Mouse (Mus musculus) E14TG2a.4 (cell line): Measurements from ENCODE around the gene Epha4.

Experiments used
- H3K27me3 ChIP-seq: 2 replicates; pipeline ENCODE4 v1.6.1; 2014; ENCODE audit warnings: low read length, control low read depth; ENCODE audit not compliant: insufficient read depth
- H3K36me3 ChIP-seq: 2 replicates; pipeline ENCODE4 v1.6.1; 2014; ENCODE audit warnings: low read length, control low read depth; ENCODE audit not compliant: insufficient read depth
- H3K4me1 ChIP-seq: replicated peaks from 2 replicates; pipeline ENCODE4 v1.6.1; 2014; ENCODE audit warnings: low read depth, low read length, control low read depth
- H3K4me3 ChIP-seq: replicated peaks from 2 replicates; pipeline ENCODE4 v1.5.1; 2014; ENCODE audit warnings: mild to moderate bottlenecking, low read length
- H3K9me3 ChIP-seq: 2 replicates; pipeline ENCODE4 v1.6.1; 2014; ENCODE audit warnings: low read length, control low read depth
- CTCF ChIP-seq: conservative IDR thresholded peaks from 2 replicates; pipeline ENCODE4 v1.5.1; 2014; ENCODE audit warnings: low read length
- NANOG ChIP-seq: IDR thresholded peaks from 2 replicates; pipeline ENCODE4 v1.6.1; 2014; ENCODE audit warnings: borderline replicate concordance, low read length, mixed read lengths
- POU5F1 ChIP-seq: IDR thresholded peaks from 2 replicates; pipeline ENCODE4 v1.6.1; 2014; ENCODE audit warnings: low read length, borderline replicate concordance

Gene Epha4

DNA sequence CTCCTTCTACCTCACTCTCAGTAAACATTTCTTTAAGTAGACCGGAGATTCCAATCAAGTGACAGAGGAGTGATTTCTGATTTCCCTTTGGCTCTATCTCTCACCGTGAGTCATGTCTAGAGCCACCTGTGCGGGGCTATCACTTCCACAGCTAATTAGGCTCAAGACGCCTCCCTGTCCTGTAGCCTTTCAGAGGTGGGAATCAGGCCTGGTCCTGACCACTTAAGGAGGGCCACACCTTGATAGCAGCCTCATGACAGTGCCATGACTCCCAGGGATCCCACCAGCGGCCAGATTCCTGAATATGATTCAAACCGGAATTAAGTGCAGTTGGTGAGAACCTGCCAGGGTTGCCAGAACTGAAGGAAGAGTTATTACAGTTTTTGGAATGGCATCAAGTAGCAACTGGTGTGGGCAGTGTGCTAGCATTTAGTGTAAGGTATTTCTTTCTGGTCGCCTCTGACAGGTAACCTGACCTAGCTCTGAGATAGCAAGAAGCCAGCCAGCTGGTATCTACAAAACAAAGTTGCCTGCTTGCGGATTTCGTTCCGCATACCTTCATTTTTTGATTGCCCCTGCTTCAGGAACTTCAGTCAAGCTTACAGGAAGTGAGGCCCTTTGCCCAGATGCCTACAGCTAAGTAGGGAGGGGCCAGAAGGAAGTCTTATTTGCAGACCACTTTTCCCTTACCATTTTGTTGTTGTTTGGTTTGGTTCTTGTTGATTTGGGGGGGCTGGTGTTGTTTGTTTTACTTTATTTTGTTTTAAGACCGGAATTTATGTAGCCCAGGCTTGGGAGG is 53.9 kb downstream of the Epha4 start:
- Histone ChIP-seq H3K9me3 (no peaks in the 10 kb centered on the region), H3K4me1 (peaks cover 99% of the 10 kb centered on the region), H3K36me3 (peaks cover 18% of the 10 kb centered on the region), H3K4me3 (peak overlapping the region; percentile 20; the same call in 1 of the 2 replicates), H3K27me3 (no peaks in the 10 kb centered on the region)
- TF ChIP-seq NANOG: no peak
- no peak for TF ChIP-seq POU5F1
- no peak for TF ChIP-seq CTCF

DNA sequence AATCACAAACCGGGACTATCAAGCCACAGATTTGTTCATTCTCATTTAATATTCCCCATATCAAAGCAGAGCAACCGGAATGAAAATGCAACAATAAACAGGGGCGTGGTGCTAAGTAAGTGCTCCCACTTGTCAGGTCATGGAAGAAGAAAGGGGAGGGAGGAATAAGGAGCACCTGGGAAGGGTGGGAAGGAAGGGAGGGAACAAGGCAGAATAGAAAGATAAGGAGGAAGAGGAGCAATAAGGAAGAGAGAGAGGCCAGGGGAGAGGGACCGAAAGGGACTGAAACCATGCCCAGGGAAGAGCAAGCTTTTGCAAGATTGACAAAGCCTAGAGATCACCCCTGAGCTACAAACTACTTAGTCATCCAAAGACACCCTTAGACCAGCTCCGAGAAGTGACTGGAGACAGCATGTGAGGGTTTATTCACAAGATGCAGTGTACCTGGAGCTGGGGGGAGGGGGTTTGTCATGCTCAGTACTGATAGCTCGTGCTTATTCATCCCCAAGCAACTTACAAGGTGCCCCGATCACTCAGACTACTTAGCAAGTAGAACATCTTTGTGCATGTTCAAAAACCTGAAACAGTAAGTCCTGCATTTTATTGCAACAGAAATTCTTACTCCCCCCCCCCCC is 56.0 kb downstream of the Epha4 start:
- Histone ChIP-seq H3K36me3 (peaks cover 12% of the 10 kb centered on the region), H3K4me1 (peaks cover 99% of the 10 kb centered on the region), H3K9me3 (no peaks in the 10 kb centered on the region), H3K27me3 (no peaks in the 10 kb centered on the region), H3K4me3 (0 out of 2 replicates have a peak overlapping the region, but pooled peaks have one; percentile 7)
- TF ChIP-seq NANOG (no peak), POU5F1 (no peak), CTCF (no peak)

DNA sequence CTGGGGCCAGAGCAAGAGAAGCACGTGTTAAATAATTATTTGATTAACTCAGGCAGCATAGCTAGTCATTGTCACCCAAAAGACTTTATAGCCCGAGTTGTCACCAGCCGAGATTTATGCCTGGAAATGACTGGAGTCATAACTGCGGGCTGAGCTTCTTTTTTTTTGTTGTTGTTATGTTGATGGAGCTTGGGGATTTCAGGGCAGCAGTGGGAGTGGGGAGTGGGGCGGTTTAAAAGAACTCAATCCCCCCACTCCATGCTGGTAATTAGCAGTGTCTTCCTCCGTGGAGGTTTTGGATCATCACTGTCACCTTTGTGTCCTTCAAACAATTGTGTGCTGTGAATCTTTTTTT is 57.5 kb downstream of the Epha4 start:
- Histone ChIP-seq H3K4me3 (peak overlapping the region; percentile 37; the same call in 1 of the 2 replicates), H3K36me3 (peaks cover 14% of the 10 kb centered on the region), H3K9me3 (no peaks in the 10 kb centered on the region), H3K4me1 (peaks cover 99% of the 10 kb centered on the region), H3K27me3 (no peaks in the 10 kb centered on the region)
- TF ChIP-seq NANOG: no peak

DNA sequence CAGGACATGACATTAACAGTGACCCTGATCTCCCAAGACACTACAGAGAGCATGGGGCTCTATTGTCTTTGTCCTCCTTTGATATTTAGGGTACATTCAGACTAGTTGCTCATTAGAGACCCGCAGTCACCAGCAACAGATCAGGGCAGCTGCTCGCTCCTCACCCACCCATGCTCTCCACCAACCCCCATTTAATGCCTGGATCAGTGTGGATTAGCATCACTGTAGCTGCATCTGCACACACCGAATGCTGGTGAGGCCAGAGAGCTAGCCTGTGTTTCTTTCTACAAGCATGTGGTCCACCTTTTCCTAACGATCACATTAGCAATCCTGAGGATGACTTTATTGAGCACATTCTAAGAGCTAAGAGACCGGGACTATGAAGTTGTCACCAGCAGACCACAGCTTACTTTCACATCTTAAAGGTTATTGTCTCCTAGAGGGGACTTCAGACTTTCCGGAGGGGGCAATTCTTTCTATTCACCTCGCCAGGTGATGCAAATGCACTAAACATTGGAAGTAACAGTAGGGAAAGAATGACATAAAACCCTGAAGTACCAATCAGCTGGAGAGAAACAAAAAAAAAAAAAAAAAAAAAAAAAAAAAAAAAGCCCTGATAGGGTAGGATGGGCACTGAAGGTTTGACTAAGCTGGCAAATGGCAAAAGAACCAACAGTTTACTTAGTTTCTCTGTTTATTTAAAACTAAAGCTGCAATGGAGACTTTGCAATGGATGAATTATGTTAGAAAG is 58.0 kb downstream of the Epha4 start:
- Histone ChIP-seq H3K27me3 (no peaks in the 10 kb centered on the region), H3K4me3 (peak overlapping the region; percentile 37), H3K4me1 (peaks cover 99% of the 10 kb centered on the region), H3K9me3 (no peaks in the 10 kb centered on the region), H3K36me3 (peaks cover 18% of the 10 kb centered on the region)
- TF ChIP-seq CTCF (no peak), POU5F1 (no peak), NANOG (no peak)

DNA sequence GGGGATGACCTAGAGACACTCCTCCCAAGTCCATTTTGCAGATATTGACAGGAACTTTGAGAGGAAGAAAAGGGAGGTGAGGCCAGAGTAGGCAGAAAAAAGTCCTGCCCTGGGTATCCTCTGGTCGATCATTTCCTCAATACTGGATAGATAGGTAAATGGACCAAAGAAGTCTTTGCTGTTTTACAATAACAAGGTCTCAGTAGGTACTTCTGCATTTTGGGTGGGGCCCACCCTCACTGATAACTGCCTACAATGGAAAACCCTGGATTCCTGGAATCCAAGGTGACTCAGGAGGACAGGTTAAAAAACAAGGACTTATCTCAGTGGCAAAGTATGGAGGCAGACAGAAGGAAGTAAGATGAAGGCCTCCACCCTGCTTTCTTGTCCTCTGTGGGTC is 61.1 kb downstream of the Epha4 start:
- no peak overlapping the region for H3K4me3 ChIP-seq
- H3K9me3 ChIP-seq: no peaks in the 10 kb centered on the region
- peaks cover 16% of the 10 kb centered on the region for H3K36me3 ChIP-seq
- H3K27me3 ChIP-seq: no peaks in the 10 kb centered on the region
- peaks cover 98% of the 10 kb centered on the region for H3K4me1 ChIP-seq
- TF ChIP-seq CTCF (no peak), NANOG (peak; percentile 66; the same call in 1 of the 2 replicates)

DNA sequence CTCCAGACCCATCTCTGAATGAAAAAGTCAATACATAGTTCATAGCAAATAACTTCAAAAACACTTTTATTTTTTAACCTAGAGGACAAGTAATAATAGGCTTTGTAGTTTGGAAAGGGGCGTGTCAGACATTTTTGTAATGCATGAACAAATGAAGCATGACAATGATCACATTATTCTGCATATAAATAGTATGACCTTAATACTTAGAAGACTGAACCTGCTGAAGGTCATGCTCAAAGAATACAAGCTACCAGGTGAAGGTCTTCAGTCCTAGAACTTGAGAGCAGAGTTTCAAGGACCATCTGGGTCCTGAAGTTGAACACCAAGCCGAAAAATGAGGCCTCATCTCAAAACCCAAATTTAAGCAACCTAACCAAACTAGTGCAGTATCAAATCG is 62.2 kb downstream of the Epha4 start:
- H3K4me1 ChIP-seq: peaks cover 98% of the 10 kb centered on the region
- H3K27me3 ChIP-seq: no peaks in the 10 kb centered on the region
- TF ChIP-seq CTCF (no peak), POU5F1 (peak; percentile 78), NANOG (no peak)
- H3K9me3 ChIP-seq: no peaks in the 10 kb centered on the region
- H3K36me3 ChIP-seq: peaks cover 6% of the 10 kb centered on the region; the same call in 1 of the 2 replicates
- H3K4me3 ChIP-seq: no peak overlapping the region

DNA sequence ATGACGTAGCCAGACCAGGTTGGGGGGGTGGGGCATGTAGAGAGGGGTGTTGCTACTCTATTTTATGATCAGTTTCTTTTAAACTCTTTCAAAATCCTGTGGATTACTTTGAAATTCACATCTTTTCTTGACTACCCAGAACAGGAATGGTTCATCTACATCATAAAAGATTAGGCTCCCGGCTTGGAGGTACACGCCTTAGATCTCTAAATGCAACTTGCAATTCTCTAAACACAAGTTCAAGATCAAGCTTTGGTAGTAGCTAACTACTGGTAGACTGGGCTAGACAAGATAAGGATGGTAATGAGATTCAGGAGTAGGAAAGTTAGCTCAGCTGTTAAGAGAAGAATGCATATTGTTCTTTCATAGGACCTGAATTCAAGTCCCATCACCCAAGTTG is 63.3 kb downstream of the Epha4 start:
- peaks cover 98% of the 10 kb centered on the region for H3K4me1 ChIP-seq

DNA sequence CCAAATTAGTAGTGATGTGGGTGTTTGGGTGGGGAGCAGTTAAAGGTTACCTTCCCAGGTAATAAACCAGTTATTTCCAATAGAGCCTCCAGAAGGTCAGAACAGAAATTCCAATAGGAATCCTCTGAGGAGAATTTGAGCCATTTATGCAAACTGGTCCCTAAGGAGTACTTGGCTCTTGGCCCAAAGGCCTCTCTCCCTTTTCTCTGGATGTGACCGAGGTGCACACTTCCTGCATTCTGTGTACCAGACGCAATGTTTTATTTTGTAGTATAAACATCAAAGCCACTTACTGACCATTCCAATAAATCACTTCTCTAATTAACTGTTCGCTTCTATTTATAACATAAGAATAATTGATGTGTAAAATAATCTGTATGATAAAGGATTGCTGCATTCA is 64.7 kb downstream of the Epha4 start:
- TF ChIP-seq CTCF: no peak
- TF ChIP-seq POU5F1: no peak
- no peak for TF ChIP-seq NANOG

More for the DNA sequence above, 63.3 kb downstream of the Epha4 start:
- H3K4me3 ChIP-seq: no peak overlapping the region
- no peaks in the 10 kb centered on the region for H3K27me3 ChIP-seq
- H3K36me3 ChIP-seq: peaks cover 6% of the 10 kb centered on the region; the same call in 1 of the 2 replicates
- H3K9me3 ChIP-seq: no peaks in the 10 kb centered on the region
- no peak; the same call in 1 of the 2 replicates for TF ChIP-seq NANOG
- TF ChIP-seq CTCF: no peak
- no peak for TF ChIP-seq POU5F1

More for the DNA sequence above, 64.7 kb downstream of the Epha4 start:
- Histone ChIP-seq H3K36me3 (peaks cover 6% of the 10 kb centered on the region), H3K4me3 (no peak overlapping the region), H3K27me3 (no peaks in the 10 kb centered on the region), H3K9me3 (no peaks in the 10 kb centered on the region), H3K4me1 (peaks cover 98% of the 10 kb centered on the region)
